ENCODE assay signal across 7 mouse cellular contexts in genomic region chr11:8628846-8629253, GRCm38 (mm10). TPM values are rescaled to one million over a fixed set of nuclear protein-coding genes. Genes with fewer than 3 reads are reported as not detected.
DNase-seq lines count a peak whose midpoint lies in the region; ATAC-seq lines count a peak whose summit lies in the region.

No protein-coding gene starts in this region.

- ATAC-seq in erythroid progenitor cell, adult 5-6 weeks (replicated peaks; ENCODE audit: low FRiP score, poor library complexity, severe bottlenecking), result peak; percentile 55
- ATAC-seq in stomach, embryonic 15.5 days (ENCODE audit: insufficient read depth, low FRiP score, low read depth), result no peak

- H3K36me3 ChIP-seq in stomach, embryonic 15.5 days, result no peaks in the 10 kb centered on the region

- no peak overlapping the region for H3K9ac ChIP-seq in stomach, embryonic 15.5 days

- H3K9me3 ChIP-seq in stomach, embryonic 15.5 days, result no peaks in the 10 kb centered on the region

- DNase-seq in ovary, adult 18-20 months (ENCODE audit: low spot score), result peak; percentile 58
- no peak for DNase-seq in ovary, postnatal 14 days (ENCODE audit: low spot score)
- DNase-seq in kidney, postnatal 25 days, result peak; percentile 50 to 77
- no peak for DNase-seq in urinary bladder, postnatal 14 days (ENCODE audit: low spot score)
- DNase-seq in adipocyte (ENCODE audit: low spot score), result no peak

- 63% methylated on average over 10 of the region's 10 CpGs for WGBS in stomach, embryonic 15.5 days

- no peak overlapping the region for H3K4me3 ChIP-seq in stomach, embryonic 15.5 days (replicated peaks)

- H3K27me3 ChIP-seq in stomach, embryonic 15.5 days (replicated peaks), result no peaks in the 10 kb centered on the region

- H3K4me1 ChIP-seq in stomach, embryonic 15.5 days, result peaks cover 29% of the 10 kb centered on the region

- peak overlapping the region; percentile 5 for H3K27ac ChIP-seq in stomach, embryonic 15.5 days

- no peak overlapping the region for H3K4me2 ChIP-seq in stomach, embryonic 15.5 days

RNA-seq across cellular contexts. Expression of gene Tns3, which starts 35.5 kb away (rescaled TPM):
- total RNA-seq in erythroid progenitor cell, adult 5-6 weeks (2015; ENCODE audit: low replicate concordance), result 6.1 and 6.3 TPM in 2 replicates
- total RNA-seq in erythroid progenitor cell, adult 5-6 weeks (2017; ENCODE audit: low replicate concordance), result 1.7 and 5.1 TPM in 2 replicates
- 26.9 and 28.9 TPM in 2 replicates for polyA plus RNA-seq in stomach, embryonic 15.5 days (2015; fragmentation: Nextera tagmentation; extraction: Ambion mirVana)

Comparison
In these comparisons a context has a peak if more than half of its experiments do, and no peak if none do; other contexts are left out.
1. DNase-seq: peak in ovary, adult 18-20 months (single experiment) and kidney, postnatal 25 days (2 of 2); none in ovary, postnatal 14 days (single experiment), urinary bladder, postnatal 14 days (single experiment) and adipocyte (single experiment).